Mouse (Mus musculus): ENCODE measurements around the gene Gm11757.
"Not testable (repeated sequence)": the region's sequence is repeated elsewhere in the genome, so short reads cannot be mapped to it uniquely, and the experiment has no call there.

- TF ChIP-seq CTCF (IDR thresholded peaks at IDR 0.05; ENCODE audit: control insufficient read depth, insufficient read depth, low read length); POLR2A (IDR thresholded peaks at IDR 0.05; ENCODE audit: borderline replicate concordance, control insufficient read depth, low read depth, low read length): not testable (repeated sequence)
Observed at GRCm38 (mm10) chr4:73876166-73876565, 14.7 kb downstream of the Gm11757 start, which contains the start of gene Gm11758.
